Mouse (Mus musculus) liver, embryonic 11.5 days (tissue): Measurements from ENCODE around the gene 4930548H24Rik. TPM values are rescaled to one million over a fixed set of nuclear protein-coding genes. Genes with fewer than 3 reads are reported as not detected.
A peak's percentile ranks its signal among the peaks of the same experiment; 100 is the strongest.
"Not testable (repeated sequence)": the region's sequence is repeated elsewhere in the genome, so short reads cannot be mapped to it uniquely, and the experiment has no call there.

Source experiments
- ATAC-seq: fragments of 200-750 bp; cut with Nextera tagmentation; replicated peaks from 2 replicates; pipeline ENCODE4 v1.8.0; 2017; ENCODE audit warnings: moderate number of reproducible peaks, mild to moderate bottlenecking, moderate TSS enrichment, moderate library complexity; ENCODE audit not compliant: low FRiP score
- DNase-seq: peaks from one replicate; pipeline ENCODE4 v3.0.0-alpha.2; 2017; ENCODE audit warnings: low spot score
- H3K27ac ChIP-seq: fragments of 300-500 bp; sonication (generic); 2 replicates; pipeline ENCODE4 v1.5.1; 2014; ENCODE audit warnings: mild to moderate bottlenecking, low read depth, low read length, control low read depth
- H3K27me3 ChIP-seq: fragments of 300-500 bp; sonication (generic); replicated peaks from 2 replicates; pipeline ENCODE4 v1.6.1; 2014; ENCODE audit warnings: low read length, mixed read lengths; ENCODE audit not compliant: control insufficient read depth, insufficient read depth
- H3K36me3 ChIP-seq: fragments of 300-500 bp; sonication (generic); 2 replicates; pipeline ENCODE4 v1.6.1; 2014; ENCODE audit warnings: mild to moderate bottlenecking, low read length, moderate library complexity, mixed read lengths; ENCODE audit not compliant: control insufficient read depth, insufficient read depth
- H3K4me1 ChIP-seq: fragments of 300-500 bp; sonication (generic); replicated peaks from 2 replicates; pipeline ENCODE4 v1.6.1; 2014; ENCODE audit warnings: low read length, mixed read lengths; ENCODE audit not compliant: control insufficient read depth, insufficient read depth
- H3K4me2 ChIP-seq: fragments of 300-500 bp; sonication (generic); 2 replicates; pipeline ENCODE4 v1.6.1; 2014; ENCODE audit warnings: mild to moderate bottlenecking, control low read depth, moderate library complexity
- H3K4me3 ChIP-seq: fragments of 300-500 bp; sonication (generic); 2 replicates; pipeline ENCODE4 v1.5.1; 2014; ENCODE audit warnings: low read depth, low read length, control low read depth
- H3K9ac ChIP-seq: fragments of 300-500 bp; sonication (generic); 2 replicates; pipeline ENCODE4 v1.6.1; 2014; ENCODE audit warnings: low read depth, low read length, control low read depth
- H3K9me3 ChIP-seq: fragments of 300-500 bp; sonication (generic); 2 replicates; pipeline ENCODE4 v1.6.1; 2016; ENCODE audit warnings: low read length, inconsistent platforms, mixed read lengths; ENCODE audit not compliant: control insufficient read depth
- WGBS: fragments of 180-500 bp; shearing (Covaris S2); extraction: QIAGEN DNeasy Blood & Tissue Kit; methylation state at CpG from one replicate; pipeline ENCODE4 v1.1.7; 2014; 5-methylcytosine and 5-hydroxymethylcytosine counted together
- polyA plus RNA-seq: library from polyadenylated mRNA; unstranded; fragments of >200 nt; fragmentation: Nextera tagmentation; extraction: Ambion mirVana; gene quantifications from 2 replicates; pipeline ENCODE4 v1.2.1, GENCODE M21; 2014

4930548H24Rik gene
- polyA plus RNA-seq, 1 experiment from 2014 or later = not detected

DNA sequence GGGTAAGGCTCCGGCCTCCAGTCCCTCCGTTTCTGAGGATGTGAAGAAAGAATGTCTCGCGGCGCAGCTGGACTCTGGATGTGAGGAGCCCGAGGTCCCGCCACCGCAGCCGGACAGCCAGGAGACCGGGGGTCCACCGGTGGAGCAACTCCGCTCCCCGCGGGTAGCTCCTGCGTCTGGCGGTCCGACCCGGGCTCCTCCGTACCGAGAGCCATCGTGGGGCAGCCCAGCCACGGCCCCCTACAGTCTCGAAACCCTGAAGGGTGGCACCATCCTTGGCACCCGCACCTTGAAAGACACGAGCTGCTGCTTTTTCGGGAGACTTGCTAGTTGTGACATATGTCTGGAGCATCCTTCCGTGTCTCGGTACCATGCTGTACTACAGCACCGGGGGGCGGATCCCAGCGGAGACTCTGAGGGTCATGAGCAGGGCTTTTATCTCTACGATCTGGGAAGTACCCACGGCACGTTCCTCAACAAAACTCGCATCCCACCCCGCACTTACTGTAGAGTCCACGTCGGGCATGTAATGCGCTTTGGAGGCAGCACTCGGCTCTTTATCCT, 41.7 kb downstream of the 4930548H24Rik start:
- no peak overlapping the region for H3K27ac ChIP-seq

DNA sequence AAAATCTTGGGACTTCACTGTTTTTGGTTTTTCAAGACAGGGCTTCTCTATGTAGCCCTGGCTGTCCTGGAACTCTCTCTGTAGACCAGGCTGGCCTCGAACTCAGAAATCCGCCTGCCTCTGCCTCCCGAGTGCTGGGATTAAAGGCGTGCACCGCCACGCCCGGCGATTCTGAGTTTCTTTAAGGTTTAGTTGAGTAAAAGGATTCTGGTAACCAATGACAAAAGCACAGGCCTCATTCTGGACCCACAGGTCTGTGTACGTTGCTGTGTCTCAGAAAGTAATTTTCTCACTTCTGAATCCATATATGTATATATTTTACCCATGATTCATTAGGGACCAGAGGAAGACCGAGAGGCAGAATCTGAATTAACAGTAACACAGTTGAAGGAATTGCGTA, 42.2 kb downstream of the 4930548H24Rik start, which contains the start of gene Supt7l:
Gene Supt7l (minus strand): TSS at position 101 of the 400 bp plus-strand sequence.
- ATAC-seq, H3K27me3 ChIP-seq, DNase-seq, H3K9me3 ChIP-seq: not testable (repeated sequence)
- Histone ChIP-seq H3K4me3 (peak within 1 kb of the TSS; percentile 97), H3K36me3 (peaks cover 23% of the 10 kb centered on the region), H3K4me1 (peaks cover 11% of the 10 kb centered on the region), H3K27ac (peak within 1 kb of the TSS; percentile 49; the same call in 1 of the 2 replicates), H3K4me2 (peak within 1 kb of the TSS; percentile 96), H3K9ac (peak within 1 kb of the TSS; percentile 93)
- 68% methylated on average over 11 of the region's 11 CpGs for WGBS

More for the DNA sequence above, 41.7 kb downstream of the 4930548H24Rik start:
- Histone ChIP-seq H3K4me1 (peaks cover 11% of the 10 kb centered on the region), H3K36me3 (peaks cover 23% of the 10 kb centered on the region), H3K9ac (peak overlapping the region; percentile 93), H3K9me3 (no peaks in the 10 kb centered on the region), H3K4me3 (peak overlapping the region; percentile 97), H3K4me2 (peak overlapping the region; percentile 96), H3K27me3 (no peaks in the 10 kb centered on the region)
- peak; percentile 53 for ATAC-seq
- DNase-seq = no peak
- 2% methylated on average over 40 of the region's 40 CpGs for WGBS

- Histone ChIP-seq H3K4me2 (peak overlapping the region; percentile 96), H3K36me3 (peaks cover 26% of the 10 kb centered on the region; the same call in 1 of the 2 replicates), H3K9ac (no peak overlapping the region)
Measured at GRCm38 (mm10) chr5:31528560-31528959, 43.0 kb downstream of the 4930548H24Rik start.

GRCm38 (mm10) chr5:31535228-31535627, 49.7 kb downstream of the 4930548H24Rik start:
- Histone ChIP-seq H3K9ac (no peak overlapping the region), H3K4me1 (no peaks in the 10 kb centered on the region), H3K27me3 (no peaks in the 10 kb centered on the region), H3K27ac (no peak overlapping the region), H3K36me3 (peaks cover 28% of the 10 kb centered on the region; the same call in 1 of the 2 replicates), H3K9me3 (no peaks in the 10 kb centered on the region), H3K4me2 (no peak overlapping the region), H3K4me3 (no peak overlapping the region)
- ATAC-seq (no peak), DNase-seq (no peak)
- 87% methylated on average over 2 of the region's 2 CpGs for WGBS

More at GRCm38 (mm10) chr5:31528560-31528959, 43.0 kb downstream of the 4930548H24Rik start:
- H3K9me3 ChIP-seq = no peaks in the 10 kb centered on the region
- peaks cover 11% of the 10 kb centered on the region for H3K4me1 ChIP-seq
- H3K27me3 ChIP-seq = no peaks in the 10 kb centered on the region
- no peak for ATAC-seq
- no peak overlapping the region for H3K27ac ChIP-seq
- peak overlapping the region; percentile 97; the same call in 1 of the 2 replicates for H3K4me3 ChIP-seq
- WGBS = 46% methylated on average over 2 of the region's 2 CpGs
- no peak for DNase-seq

Other genes starting within 250 kb of the 4930548H24Rik start
- 95.6 and 98.1 TPM in 2 replicates for gene Nrbp1, start 244.9 kb upstream of the 4930548H24Rik start, polyA plus RNA-seq
- 0.36 TPM in 1 of 2 replicates, not detected in the other for gene Gm9970, start 244.5 kb upstream of the 4930548H24Rik start, polyA plus RNA-seq
- gene Krtcap3, start 234.0 kb upstream of the 4930548H24Rik start, polyA plus RNA-seq = 11.6 and 12.0 TPM in 2 replicates
- 15.3 and 17.4 TPM in 2 replicates for gene Ift172, start 194.6 kb upstream of the 4930548H24Rik start, polyA plus RNA-seq
- 24.2 TPM in 2 replicates for gene Fndc4, start 189.7 kb upstream of the 4930548H24Rik start, polyA plus RNA-seq
- gene Gckr, start 188.3 kb upstream of the 4930548H24Rik start, polyA plus RNA-seq = 11.3 and 12.1 TPM in 2 replicates
- gene Zfp512, start 33.3 kb upstream of the 4930548H24Rik start, polyA plus RNA-seq = 39.7 and 40.9 TPM in 2 replicates
- 50.3 and 55.3 TPM in 2 replicates for gene Gpn1, start 9.0 kb downstream of the 4930548H24Rik start, polyA plus RNA-seq
- 25.7 and 32.9 TPM in 2 replicates for gene Slc4a1ap, start 41.3 kb downstream of the 4930548H24Rik start, polyA plus RNA-seq
- 18.5 and 18.6 TPM in 2 replicates for gene Supt7l, start 42.1 kb downstream of the 4930548H24Rik start, polyA plus RNA-seq
- 277 and 300 TPM in 2 replicates for gene Mrpl33, start 111.2 kb downstream of the 4930548H24Rik start, polyA plus RNA-seq
- 24.6 and 24.8 TPM in 2 replicates for gene Rbks, start 211.9 kb downstream of the 4930548H24Rik start, polyA plus RNA-seq
- 46.2 and 47.4 TPM in 2 replicates for gene Babam2, start 211.9 kb downstream of the 4930548H24Rik start, polyA plus RNA-seq